Mouse (Mus musculus) bone marrow, adult 2 months (tissue): ENCODE measurements around the gene Ebi3.

Experiments used
- CTCF ChIP-seq: fragments of 200-500 bp; IDR thresholded peaks from 2 replicates; pipeline ENCODE4 v1.5.1; 2011; ENCODE audit warnings: low read length, control low read depth; ENCODE audit not compliant: control insufficient read depth, insufficient read depth
- POLR2A ChIP-seq: fragments of 200-500 bp; IDR thresholded peaks from 2 replicates; pipeline ENCODE4 v1.6.1; 2011; ENCODE audit warnings: low read depth, mild to moderate bottlenecking, control low read depth, low read length, borderline replicate concordance; ENCODE audit not compliant: control insufficient read depth

DNA sequence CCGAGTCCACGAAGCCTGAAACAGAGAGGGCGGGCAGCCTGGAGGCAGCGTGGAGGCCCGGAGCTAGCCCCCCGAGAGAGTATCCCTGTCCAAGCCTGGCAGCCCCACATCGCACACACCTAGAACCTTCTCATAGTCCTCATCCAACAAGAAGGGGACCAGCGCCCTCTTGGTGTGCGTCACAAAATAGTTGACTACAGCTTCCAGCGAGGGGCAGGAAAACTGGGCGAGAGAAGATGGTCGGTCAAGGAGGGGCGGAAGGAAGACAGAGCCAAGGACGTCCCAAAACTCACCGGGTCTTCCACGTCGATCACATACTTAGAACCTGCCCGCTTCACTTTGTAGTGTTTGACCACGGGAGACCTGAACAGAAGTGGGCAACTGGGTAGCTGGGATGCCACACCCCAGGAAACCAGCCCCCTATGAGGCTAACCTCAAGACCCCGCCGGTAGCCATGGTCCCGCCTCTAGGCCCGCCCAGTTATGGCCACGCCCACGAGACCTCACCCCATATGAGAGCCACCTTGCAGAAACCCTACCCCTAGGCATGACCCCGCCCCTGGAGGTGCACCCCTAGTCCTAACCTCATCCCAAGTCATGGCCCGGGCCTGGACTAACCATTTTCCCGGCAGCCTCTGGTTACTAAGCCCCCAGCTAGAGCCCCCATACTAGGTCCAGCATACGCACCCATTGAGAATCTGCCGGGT lies 47.5 kb downstream of the Ebi3 start:
- TF ChIP-seq POLR2A: no peak
- no peak for TF ChIP-seq CTCF
